Mouse (Mus musculus): Measurements from ENCODE around the gene Slc22a14. TPM values are rescaled to one million over a fixed set of nuclear protein-coding genes. Genes with fewer than 3 reads are reported as not detected.
"Not testable (repeated sequence)": the region's sequence is repeated elsewhere in the genome, so short reads cannot be mapped to it uniquely, and the experiment has no call there.

Slc22a14 gene
- total and polyA plus RNA-seq, 3 experiments = not detected

GRCm38 (mm10) chr9:119268588-119269145 is 96.7 kb downstream of the Slc22a14 start:
- TF ChIP-seq NELFE (IDR thresholded peaks at IDR 0.05; ENCODE audit: low read depth, low read length) (no peak), MEF2A (IDR thresholded peaks at IDR 0.05; ENCODE audit: extremely low read depth, insufficient replicate concordance, low read depth, low read length, poor library complexity, severe bottlenecking) (no peak), TBP (IDR thresholded peaks at IDR 0.05; ENCODE audit: low read depth, low read length) (no peak), GATA1 (IDR thresholded peaks at IDR 0.05; ENCODE audit: low read depth, low read length) (no peak), BHLHE40 (IDR thresholded peaks at IDR 0.05; ENCODE audit: borderline replicate concordance, low read depth, low read length) (no peak), MYC (IDR thresholded peaks at IDR 0.05; ENCODE audit: low read depth, low read length) (no peak), SMC3 (IDR thresholded peaks at IDR 0.05; ENCODE audit: low read depth, low read length) (no peak), MAFK (IDR thresholded peaks at IDR 0.05; ENCODE audit: borderline replicate concordance, low read depth, low read length) (no peak), POLR2AphosphoS2 (IDR thresholded peaks at IDR 0.05; ENCODE audit: low read length) (no peak), TAL1 (IDR thresholded peaks at IDR 0.05; ENCODE audit: low read length) (no peak), ZC3H11A (IDR thresholded peaks at IDR 0.05; ENCODE audit: low read depth, low read length) (no peak), CHD1 (IDR thresholded peaks at IDR 0.05; ENCODE audit: low read depth, low read length) (no peak), SIN3A (IDR thresholded peaks at IDR 0.05; ENCODE audit: low read length) (no peak), ELF1 (IDR thresholded peaks at IDR 0.05; ENCODE audit: low read depth, low read length) (no peak), ETS1 (IDR thresholded peaks at IDR 0.05; ENCODE audit: low read depth, low read length) (no peak)
- Histone ChIP-seq H3K9me3 (replicated peaks; ENCODE audit: insufficient read depth, low read length) (no peaks in the 10 kb centered on the region), H3K27me3 (ENCODE audit: control insufficient read depth in 1 of 2, insufficient read depth in 2 of 2, low read length in 2 of 2) (no peaks in the 10 kb centered on the region), H3K4me1 (ENCODE audit: control insufficient read depth in 1 of 2, insufficient read depth in 2 of 2, low read length in 2 of 2) (no peaks in the 10 kb centered on the region), H3K27ac (ENCODE audit: control insufficient read depth, low read depth, low read length) (no peak overlapping the region), H3K36me3 (ENCODE audit: control insufficient read depth in 1 of 2, insufficient read depth in 2 of 2, low read length in 2 of 2) (peaks cover 0 to 13% of the 10 kb centered on the region in 2 experiments; a peak in 2 of 4 replicates), H3K79me2 (ENCODE audit: control insufficient read depth, insufficient read depth, low read length, poor library complexity) (no peaks in the 10 kb centered on the region), H3K9ac (ENCODE audit: control insufficient read depth, low read depth, low read length, poor library complexity, severe bottlenecking) (no peak overlapping the region), H3K4me3 (ENCODE audit: control insufficient read depth in 1 of 2, insufficient read depth in 1 of 2, low read depth in 2 of 2, low read length in 2 of 2) (no peak overlapping the region)
- DNase-seq (ENCODE audit: low read depth, low spot score) = no peak

- Histone ChIP-seq H3K36me3 (ENCODE audit: control insufficient read depth in 1 of 2, insufficient read depth in 2 of 2, low read length in 2 of 2) (peaks cover 0 to 13% of the 10 kb centered on the region in 2 experiments; a peak in 2 of 4 replicates), H3K4me1 (ENCODE audit: control insufficient read depth in 1 of 2, insufficient read depth in 2 of 2, low read length in 2 of 2) (no peaks in the 10 kb centered on the region)
- no peak for TF ChIP-seq USF1 (IDR thresholded peaks at IDR 0.05; ENCODE audit: low read depth, low read length)
- TF ChIP-seq ELF1 (IDR thresholded peaks at IDR 0.05; ENCODE audit: low read depth, low read length) = no peak
- TF ChIP-seq BHLHE40 (IDR thresholded peaks at IDR 0.05; ENCODE audit: borderline replicate concordance, low read depth, low read length) = no peak
- TF ChIP-seq NRF1 (IDR thresholded peaks at IDR 0.05; ENCODE audit: insufficient read depth, low read depth, low read length, poor library complexity, severe bottlenecking) = no peak
- TF ChIP-seq POLR2A (IDR thresholded peaks at IDR 0.05; ENCODE audit: control insufficient read depth in 1 of 2, insufficient read depth in 1 of 2, low read depth in 1 of 2, low read length in 2 of 2, poor library complexity in 1 of 2) = no peak
- no peak for TF ChIP-seq MXI1 (IDR thresholded peaks at IDR 0.05; ENCODE audit: low read depth, low read length)
- TF ChIP-seq ZNF384 (IDR thresholded peaks at IDR 0.05; ENCODE audit: low read depth, low read length) = no peak
- TF ChIP-seq NELFE (IDR thresholded peaks at IDR 0.05; ENCODE audit: low read depth, low read length) = no peak
- TF ChIP-seq ZKSCAN1 (IDR thresholded peaks at IDR 0.05; ENCODE audit: low read depth, low read length) = no peak
- no peak for TF ChIP-seq TBP (IDR thresholded peaks at IDR 0.05; ENCODE audit: low read depth, low read length)
- TF ChIP-seq MYB (IDR thresholded peaks at IDR 0.05; ENCODE audit: low read depth, low read length) = no peak
- no peak for TF ChIP-seq CTCF (IDR thresholded peaks at IDR 0.05 in 2 of 3, conservative IDR thresholded peaks at IDR 0.05 in 1 of 3; ENCODE audit: control insufficient read depth in 1 of 3, insufficient read depth in 1 of 3, low read depth in 2 of 3, low read length in 3 of 3, poor library complexity in 1 of 3, severe bottlenecking in 1 of 3)
- no peak for TF ChIP-seq E2F4 (IDR thresholded peaks at IDR 0.05; ENCODE audit: borderline replicate concordance, low read depth, low read length)
These were observed 97.2 kb downstream of the Slc22a14 start for GRCm38 (mm10) chr9:119268120-119268519.

GRCm38 (mm10) chr9:119266121-119266395 is 99.3 kb downstream of the Slc22a14 start:
- not testable (repeated sequence) for H3K27ac ChIP-seq (ENCODE audit: control insufficient read depth, low read depth, low read length); H3K79me2 ChIP-seq (ENCODE audit: control insufficient read depth, insufficient read depth, low read length, poor library complexity); H3K9me3 ChIP-seq (replicated peaks; ENCODE audit: insufficient read depth, low read length); H3K4me1 ChIP-seq (ENCODE audit: control insufficient read depth in 1 of 2, insufficient read depth in 2 of 2, low read length in 2 of 2); H3K9ac ChIP-seq (ENCODE audit: control insufficient read depth, low read depth, low read length, poor library complexity, severe bottlenecking); H3K27me3 ChIP-seq (ENCODE audit: control insufficient read depth in 1 of 2, insufficient read depth in 2 of 2, low read length in 2 of 2); H3K4me3 ChIP-seq (ENCODE audit: control insufficient read depth in 1 of 2, insufficient read depth in 1 of 2, low read depth in 2 of 2, low read length in 2 of 2); DNase-seq (ENCODE audit: low read depth, low spot score)
- peaks cover 0 to 15% of the 10 kb centered on the region in 2 experiments; a peak in 2 of 4 replicates for H3K36me3 ChIP-seq (ENCODE audit: control insufficient read depth in 1 of 2, insufficient read depth in 2 of 2, low read length in 2 of 2)

More at GRCm38 (mm10) chr9:119268120-119268519, 97.2 kb downstream of the Slc22a14 start:
- no peak for DNase-seq (ENCODE audit: low read depth, low spot score)
- Histone ChIP-seq H3K27me3 (ENCODE audit: control insufficient read depth in 1 of 2, insufficient read depth in 2 of 2, low read length in 2 of 2) (no peaks in the 10 kb centered on the region), H3K9me3 (replicated peaks; ENCODE audit: insufficient read depth, low read length) (no peaks in the 10 kb centered on the region), H3K79me2 (ENCODE audit: control insufficient read depth, insufficient read depth, low read length, poor library complexity) (no peaks in the 10 kb centered on the region), H3K9ac (ENCODE audit: control insufficient read depth, low read depth, low read length, poor library complexity, severe bottlenecking) (no peak overlapping the region), H3K27ac (ENCODE audit: control insufficient read depth, low read depth, low read length) (no peak overlapping the region), H3K4me3 (ENCODE audit: control insufficient read depth in 1 of 2, insufficient read depth in 1 of 2, low read depth in 2 of 2, low read length in 2 of 2) (no peak overlapping the region)
